Mouse (Mus musculus) CH12.LX (cell line): ENCODE results near the gene Cep170b. TPM values are rescaled to one million over a fixed set of nuclear protein-coding genes. Genes with fewer than 3 reads are reported as not detected.

Source experiments
- DNase-seq: peaks from one replicate; pipeline ENCODE4 v3.0.0-alpha.2; 2013; ENCODE audit errors: extremely low read depth
- H3K27ac ChIP-seq: 2 replicates; pipeline ENCODE4 v1.5.1; 2012; ENCODE audit warnings: low read depth, mild to moderate bottlenecking, control low read depth, moderate library complexity; ENCODE audit not compliant: insufficient read depth
- H3K27me3 ChIP-seq: replicated peaks from 2 replicates; pipeline ENCODE3; 2012; ENCODE audit warnings: inconsistent platforms
- H3K36me3 ChIP-seq, 2 experiments: replicated peaks in 1 of 2; 2 replicates each; pipeline versions ENCODE3 to v1.6.1; 2012; ENCODE audit warnings: inconsistent platforms in 1 of 2, low read length in 1 of 2, mild to moderate bottlenecking in 1 of 2, mixed read lengths in 1 of 2, moderate library complexity in 1 of 2; ENCODE audit not compliant: control insufficient read depth in 1 of 2, insufficient read depth in 1 of 2
- H3K4me1 ChIP-seq, 2 experiments: 2 replicates each; pipeline ENCODE4 v1.6.1; 2012; ENCODE audit warnings: inconsistent platforms in 1 of 2, moderate library complexity in 1 of 2; ENCODE audit not compliant: insufficient read depth in 2 of 2, control insufficient read depth in 1 of 2
- H3K4me2 ChIP-seq: 2 replicates; pipeline ENCODE4 v1.6.1; 2012; ENCODE audit warnings: low read depth, mild to moderate bottlenecking, control low read depth; ENCODE audit not compliant: poor library complexity, insufficient read depth, severe bottlenecking
- H3K4me3 ChIP-seq, 3 experiments: fragments of 150-350 bp in 1 of 3; sonication (generic) in 1 of 3; replicated peaks in 1 of 3; 2 replicates each; pipeline versions ENCODE3 to v1.5.1; 2011 to 2012; ENCODE audit warnings: low read depth in 2 of 3, low read length in 2 of 3, mild to moderate bottlenecking in 2 of 3, moderate library complexity in 2 of 3, control low read depth in 1 of 3, improper control_type of control experiment in 1 of 3, inconsistent platforms in 1 of 3, mixed read lengths in 1 of 3; ENCODE audit not compliant: poor library complexity in 1 of 3
- H3K79me2 ChIP-seq: replicated peaks from 2 replicates; pipeline ENCODE4 v1.6.1; 2012; ENCODE audit warnings: mild to moderate bottlenecking, moderate library complexity; ENCODE audit not compliant: control insufficient read depth, poor library complexity, insufficient read depth, severe bottlenecking; ENCODE audit errors: extremely low read depth
- H3K9ac ChIP-seq: 2 replicates; pipeline ENCODE4 v1.6.1; 2012; ENCODE audit warnings: low read depth, mild to moderate bottlenecking, control low read depth, moderate library complexity; ENCODE audit not compliant: insufficient read depth
- H3K9me3 ChIP-seq: replicated peaks from 2 replicates; pipeline ENCODE3; 2012; ENCODE audit warnings: low read length, inconsistent platforms, mixed read lengths
- CTCF ChIP-seq, 2 experiments: IDR thresholded peaks in 1 of 2; conservative IDR thresholded peaks in 1 of 2; 2 replicates each; pipeline ENCODE4 v1.5.1; 2011 to 2012; ENCODE audit warnings: low read depth in 2 of 2, low read length in 2 of 2, improper control_type of control experiment in 1 of 2, inconsistent platforms in 1 of 2, mild to moderate bottlenecking in 1 of 2, moderate library complexity in 1 of 2
- EP300 ChIP-seq: IDR thresholded peaks from 2 replicates; pipeline ENCODE4 v1.6.1; 2011; ENCODE audit warnings: low read length, improper control_type of control experiment
- ETS1 ChIP-seq: conservative IDR thresholded peaks from 2 replicates; pipeline ENCODE4 v1.6.1; 2012; ENCODE audit warnings: low read depth, mild to moderate bottlenecking, inconsistent platforms, low read length, improper control_type of control experiment, moderate library complexity
- GABPA ChIP-seq: IDR thresholded peaks from 2 replicates; pipeline ENCODE4 v1.6.1; 2012; ENCODE audit warnings: low read depth, low read length, improper control_type of control experiment, inconsistent platforms; ENCODE audit not compliant: insufficient replicate concordance
- HCFC1 ChIP-seq: IDR thresholded peaks from 2 replicates; pipeline ENCODE4 v1.6.1; 2012; ENCODE audit warnings: low read depth, mild to moderate bottlenecking, inconsistent platforms, low read length, improper control_type of control experiment
- IRF4 ChIP-seq: IDR thresholded peaks from 2 replicates; pipeline ENCODE4 v1.6.1; 2014; ENCODE audit warnings: low read depth, mild to moderate bottlenecking, inconsistent platforms, low read length, improper control_type of control experiment
- JUN ChIP-seq: IDR thresholded peaks from 2 replicates; pipeline ENCODE4 v1.6.1; 2011; ENCODE audit warnings: low read depth, mild to moderate bottlenecking, low read length, improper control_type of control experiment, moderate library complexity; ENCODE audit not compliant: insufficient read depth
- KAT2A ChIP-seq: IDR thresholded peaks from 2 replicates; pipeline ENCODE4 v1.6.1; 2012; ENCODE audit warnings: low read length, improper control_type of control experiment, inconsistent platforms; ENCODE audit not compliant: insufficient replicate concordance
- MAX ChIP-seq: IDR thresholded peaks from 2 replicates; pipeline ENCODE4 v1.6.1; 2011; ENCODE audit warnings: low read length, improper control_type of control experiment
- MEF2A ChIP-seq: IDR thresholded peaks from 2 replicates; pipeline ENCODE4 v1.6.1; 2014; ENCODE audit warnings: low read depth, mild to moderate bottlenecking, inconsistent platforms, low read length, improper control_type of control experiment, borderline replicate concordance
- MXI1 ChIP-seq: IDR thresholded peaks from 2 replicates; pipeline ENCODE4 v1.6.1; 2011; ENCODE audit warnings: mild to moderate bottlenecking, low read depth, low read length, improper control_type of control experiment
- MYC ChIP-seq: IDR thresholded peaks from 2 replicates; pipeline ENCODE4 v1.6.1; 2011; ENCODE audit warnings: low read depth, mild to moderate bottlenecking, improper control_type of control experiment, low read length
- NELFE ChIP-seq: IDR thresholded peaks from 2 replicates; pipeline ENCODE4 v1.6.1; 2011; ENCODE audit warnings: low read depth, low read length, improper control_type of control experiment
- PAX5 ChIP-seq: IDR thresholded peaks from 2 replicates; pipeline ENCODE4 v1.6.1; 2012; ENCODE audit warnings: low read length, inconsistent platforms, mixed read lengths
- POLR2A ChIP-seq: IDR thresholded peaks from 2 replicates; pipeline ENCODE4 v1.6.1; 2011; ENCODE audit warnings: low read depth, mild to moderate bottlenecking, improper control_type of control experiment, low read length
- POLR2AphosphoS2 ChIP-seq: IDR thresholded peaks from 2 replicates; pipeline ENCODE4 v1.6.1; 2011; ENCODE audit warnings: low read depth, low read length, improper control_type of control experiment
- RAD21 ChIP-seq: IDR thresholded peaks from 2 replicates; pipeline ENCODE4 v1.6.1; 2011; ENCODE audit warnings: low read depth, mild to moderate bottlenecking, low read length, improper control_type of control experiment, moderate library complexity
- RCOR1 ChIP-seq: conservative IDR thresholded peaks from 2 replicates; pipeline ENCODE4 v1.6.1; 2012; ENCODE audit warnings: low read depth, mild to moderate bottlenecking, inconsistent platforms, low read length, improper control_type of control experiment
- SIN3A ChIP-seq: IDR thresholded peaks from 2 replicates; pipeline ENCODE4 v1.6.1; 2012; ENCODE audit warnings: low read length, improper control_type of control experiment, inconsistent platforms
- TBP ChIP-seq: conservative IDR thresholded peaks from 2 replicates; pipeline ENCODE4 v1.6.1; 2011; ENCODE audit warnings: low read depth, low read length, improper control_type of control experiment
- USF2 ChIP-seq: conservative IDR thresholded peaks from 2 replicates; pipeline ENCODE4 v1.6.1; 2011; ENCODE audit warnings: low read depth, low read length, improper control_type of control experiment
- ZC3H11A ChIP-seq: IDR thresholded peaks from 2 replicates; pipeline ENCODE4 v1.6.1; 2012; ENCODE audit warnings: low read depth, mild to moderate bottlenecking, inconsistent platforms, low read length, improper control_type of control experiment
- ZMIZ1 ChIP-seq: IDR thresholded peaks from 2 replicates; pipeline ENCODE4 v1.6.1; 2012; ENCODE audit warnings: low read depth, mild to moderate bottlenecking, inconsistent platforms, low read length, improper control_type of control experiment
- ZNF384 ChIP-seq: IDR thresholded peaks from 2 replicates; pipeline ENCODE4 v1.6.1; 2012; ENCODE audit warnings: low read depth, low read length, improper control_type of control experiment, inconsistent platforms
- dilution Hi-C: fragments of 300-500 bp; cut with MboI; formaldehyde crosslinking; loops from 2 replicates; pipeline ENCODE4 v1.14.3; 2020; ENCODE audit warnings: low sequenced_read_pairs; ENCODE audit not compliant: extremely low pct_unique_long_range_greater_than_20kb, extremely low pct_ligation_motif_present
- in situ Hi-C: fragments of 300-500 bp; cut with MboI; formaldehyde crosslinking; loops from 3 replicates; pipeline ENCODE4 v1.14.3; 2019; ENCODE audit warnings: low sequenced_read_pairs, low pct_ligation_motif_present, low pct_unique_long_range_greater_than_20kb, mixed read lengths
- polyA plus RNA-seq: library from polyadenylated mRNA; unstranded; fragments of >175 nt; gene quantifications from 2 replicates; pipeline ENCODE4 v1.2.1, GENCODE M21; 2012; ENCODE audit warnings: low read depth; ENCODE audit not compliant: insufficient read length
- total RNA-seq, 2 experiments: library from RNA; depleted of rRNA; stranded (reverse); fragments of 300-350 nt in 1 of 2; fragments of >200 nt in 1 of 2; gene quantifications; 2 replicates each; pipeline ENCODE4 v1.2.3; 2012 to 2014

The Cep170b gene
- total and polyA plus RNA-seq, 3 experiments = 39.1 to 63.1 (median 48.1) TPM

DNA sequence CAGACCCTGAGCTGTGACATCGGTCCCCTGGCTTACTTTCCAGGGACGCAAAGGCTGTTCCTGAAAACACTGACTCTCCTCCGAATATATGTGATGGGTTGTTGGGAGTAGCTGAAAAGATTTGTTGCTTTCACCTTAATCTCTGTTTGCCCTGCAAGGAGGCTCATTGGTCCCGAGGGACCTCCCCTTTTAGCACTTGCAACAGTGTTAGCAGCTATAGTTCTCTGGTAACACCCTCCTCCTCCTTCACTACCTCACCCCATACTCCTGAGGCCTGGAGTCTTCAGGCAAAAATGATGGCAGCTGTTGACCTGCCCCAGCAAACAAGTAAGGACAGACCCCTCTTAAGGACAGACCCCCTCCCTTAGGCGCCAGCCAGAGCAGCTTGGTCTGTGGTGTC is 1.3 kb upstream of the Cep170b start:
- no peak overlapping the region for H3K9ac ChIP-seq
- no peak for DNase-seq
- no peaks in the 10 kb centered on the region for H3K36me3 ChIP-seq
- in situ Hi-C loops = no loop called here
- TF ChIP-seq USF2 = no peak
- TF ChIP-seq KAT2A = no peak
- no peak for TF ChIP-seq ETS1
- TF ChIP-seq HCFC1 = no peak
- no peak for TF ChIP-seq POLR2AphosphoS2
- TF ChIP-seq MXI1 = no peak
- no peak for TF ChIP-seq ZNF384
- no peak for TF ChIP-seq JUN
- no peak for TF ChIP-seq GABPA
- no peak for TF ChIP-seq SIN3A
- no peak for TF ChIP-seq IRF4
- no peak for TF ChIP-seq MEF2A
- TF ChIP-seq EP300 = no peak
- no peak for TF ChIP-seq TBP
- no peak for TF ChIP-seq ZMIZ1
- TF ChIP-seq POLR2A = no peak
- no peak for TF ChIP-seq MAX
- TF ChIP-seq NELFE = no peak
- no peak for TF ChIP-seq MYC
- TF ChIP-seq RCOR1 = no peak
- TF ChIP-seq, all 38 proteins: peak for 0
- Histone ChIP-seq H3K4me3 (no peak overlapping the region), H3K4me2 (no peak overlapping the region), H3K27me3 (peaks cover 52% of the 10 kb centered on the region), H3K79me2 (no peaks in the 10 kb centered on the region), H3K9me3 (no peaks in the 10 kb centered on the region), H3K4me1 (peaks cover 11 to 20% of the 10 kb centered on the region in 2 experiments), H3K27ac (no peak overlapping the region)
- dilution Hi-C loops = no loop called here

GRCm38 (mm10) chr12:112720890-112721423 is 702 bp downstream of the Cep170b start:
- no peak for DNase-seq
- Histone ChIP-seq H3K9ac (no peak overlapping the region), H3K27me3 (peaks cover 40% of the 10 kb centered on the region), H3K9me3 (no peaks in the 10 kb centered on the region), H3K79me2 (no peaks in the 10 kb centered on the region), H3K4me2 (no peak overlapping the region), H3K4me3 (no peak overlapping the region), H3K4me1 (peaks cover 11 to 20% of the 10 kb centered on the region in 2 experiments), H3K36me3 (no peaks in the 10 kb centered on the region), H3K27ac (no peak overlapping the region)
- in situ Hi-C loops (no loop called here), dilution Hi-C loops (no loop called here)
- TF ChIP-seq MYC (no peak), HCFC1 (no peak), RAD21 (no peak), NELFE (no peak), SIN3A (no peak), MAX (no peak), ZC3H11A (no peak), RCOR1 (no peak), POLR2AphosphoS2 (no peak), MXI1 (no peak), PAX5 (no peak), CTCF (conservative IDR thresholded peaks at IDR 0.05 in 1 of 2, IDR thresholded peaks at IDR 0.05 in 1 of 2; ENCODE audit: low read depth in 2 of 2, low read length in 2 of 2) (no peak)
